Mouse (Mus musculus) midbrain, embryonic 10.5 days (tissue): ENCODE measurements around the gene Zfp507. TPM values are rescaled to one million over a fixed set of nuclear protein-coding genes. Genes with fewer than 3 reads are reported as not detected.
A peak's percentile ranks its signal among the peaks of the same experiment; 100 is the strongest.

Experiments used
- DNase-seq: peaks from one replicate; pipeline ENCODE4 v3.0.0-alpha.2; 2017; ENCODE audit warnings: low spot score
- H3K27ac ChIP-seq: fragments of 300-500 bp; sonication (generic); replicated peaks from 2 replicates; pipeline ENCODE4 v1.5.1; 2016; ENCODE audit warnings: mild to moderate bottlenecking
- H3K27me3 ChIP-seq: fragments of 300-500 bp; sonication (generic); 2 replicates; pipeline ENCODE4 v1.6.1; 2016; ENCODE audit warnings: low read depth, mild to moderate bottlenecking; ENCODE audit not compliant: poor library complexity, severe bottlenecking
- H3K36me3 ChIP-seq: fragments of 300-500 bp; sonication (generic); 2 replicates; pipeline ENCODE4 v1.6.1; 2016; ENCODE audit warnings: mild to moderate bottlenecking, moderate library complexity
- H3K4me1 ChIP-seq: fragments of 300-500 bp; sonication (generic); 2 replicates; pipeline ENCODE4 v1.6.1; 2016
- H3K4me3 ChIP-seq: fragments of 300-500 bp; sonication (generic); 2 replicates; pipeline ENCODE4 v1.5.1; 2016; ENCODE audit warnings: mild to moderate bottlenecking, moderate library complexity
- H3K9me3 ChIP-seq: fragments of 300-500 bp; sonication (generic); replicated peaks from 2 replicates; pipeline ENCODE4 v1.6.1; 2016; ENCODE audit warnings: mild to moderate bottlenecking
- WGBS: fragments of 180-500 bp; shearing (Covaris S2); methylation state at CpG from one replicate; pipeline ENCODE4 v1.1.7; 2016; 5-methylcytosine and 5-hydroxymethylcytosine counted together
- polyA plus RNA-seq: library from polyadenylated mRNA; unstranded; fragments of >200 nt; fragmentation: Nextera tagmentation; extraction: Ambion mirVana; gene quantifications from 2 replicates; pipeline ENCODE4 v1.2.1, GENCODE M21; 2016

Gene Zfp507
- polyA plus RNA-seq = 16.8 and 18.5 TPM in 2 replicates

GRCm38 (mm10) chr7:35802906-35803595 lies at the start of gene Zfp507:
TSS of gene Zfp507 (minus strand) at chr7:35803003.
- peaks cover 18% of the 10 kb centered on the region for H3K4me1 ChIP-seq
- no peaks in the 10 kb centered on the region for H3K9me3 ChIP-seq
- peak; percentile 93 for DNase-seq
- 22% methylated on average over 26 of the region's 26 CpGs for WGBS
- peak within 1 kb of the TSS; percentile 99 for H3K27ac ChIP-seq
- H3K36me3 ChIP-seq = peaks cover 33% of the 10 kb centered on the region
- H3K27me3 ChIP-seq = no peaks in the 10 kb centered on the region
- peak within 1 kb of the TSS; percentile 98 for H3K4me3 ChIP-seq

DNA sequence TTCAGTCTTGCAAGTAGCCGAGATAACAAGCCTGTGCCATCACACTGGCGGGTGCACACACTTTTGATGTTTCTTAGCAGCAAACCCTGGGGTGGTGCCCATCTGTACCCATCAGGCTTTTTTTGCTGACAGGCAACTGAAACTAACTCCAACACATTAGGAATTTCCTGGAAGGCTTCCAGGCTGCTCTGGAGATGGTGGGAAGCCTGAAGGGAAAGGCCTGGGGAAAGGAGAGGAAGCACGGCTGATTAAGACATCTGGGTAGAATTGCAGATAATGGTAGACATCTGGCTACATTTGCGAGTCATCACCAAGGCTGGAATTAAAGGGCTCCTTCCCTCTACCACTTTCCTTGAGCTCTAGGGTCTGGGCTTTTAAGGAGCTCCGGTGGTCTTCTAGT lies 47.6 kb upstream of the Zfp507 start:
- Histone ChIP-seq H3K9me3 (no peaks in the 10 kb centered on the region), H3K4me1 (no peaks in the 10 kb centered on the region), H3K27me3 (no peaks in the 10 kb centered on the region), H3K27ac (no peak overlapping the region), H3K36me3 (no peaks in the 10 kb centered on the region), H3K4me3 (no peak overlapping the region)
- DNase-seq = no peak
- 85% methylated on average over 5 of the region's 5 CpGs for WGBS

GRCm38 (mm10) chr7:35848526-35848925 lies 45.7 kb upstream of the Zfp507 start:
- Histone ChIP-seq H3K4me1 (no peaks in the 10 kb centered on the region), H3K9me3 (no peaks in the 10 kb centered on the region), H3K27ac (no peak overlapping the region), H3K27me3 (no peaks in the 10 kb centered on the region), H3K36me3 (no peaks in the 10 kb centered on the region), H3K4me3 (no peak overlapping the region)
- DNase-seq = no peak
- 67% methylated on average over 14 of the region's 14 CpGs for WGBS

- no peak for DNase-seq
- Histone ChIP-seq H3K36me3 (no peaks in the 10 kb centered on the region), H3K27me3 (no peaks in the 10 kb centered on the region), H3K27ac (no peak overlapping the region), H3K4me1 (no peaks in the 10 kb centered on the region), H3K4me3 (no peak overlapping the region), H3K9me3 (no peaks in the 10 kb centered on the region)
- WGBS = 85% methylated on average over 4 of the region's 4 CpGs
Measured at GRCm38 (mm10) chr7:35840504-35840903, 37.7 kb upstream of the Zfp507 start.

GRCm38 (mm10) chr7:35836851-35837250 lies 34.0 kb upstream of the Zfp507 start:
- Histone ChIP-seq H3K27me3 (no peaks in the 10 kb centered on the region), H3K9me3 (no peaks in the 10 kb centered on the region), H3K36me3 (no peaks in the 10 kb centered on the region), H3K4me3 (no peak overlapping the region), H3K27ac (no peak overlapping the region), H3K4me1 (no peaks in the 10 kb centered on the region)
- no peak for DNase-seq
- WGBS = 87% methylated on average over 19 of the region's 19 CpGs

GRCm38 (mm10) chr7:35836415-35836814 lies 33.6 kb upstream of the Zfp507 start:
- H3K36me3 ChIP-seq = no peaks in the 10 kb centered on the region
- no peaks in the 10 kb centered on the region for H3K27me3 ChIP-seq
- WGBS = 80% methylated on average over 3 of the region's 3 CpGs
- H3K4me1 ChIP-seq = no peaks in the 10 kb centered on the region
- no peaks in the 10 kb centered on the region for H3K9me3 ChIP-seq
- no peak overlapping the region for H3K27ac ChIP-seq
- no peak for DNase-seq
- H3K4me3 ChIP-seq = no peak overlapping the region

- no peak for DNase-seq
- WGBS = 88% methylated on average over 7 of the region's 7 CpGs
- Histone ChIP-seq H3K4me1 (peaks cover 5% of the 10 kb centered on the region), H3K4me3 (no peak overlapping the region), H3K27ac (no peak overlapping the region), H3K27me3 (no peaks in the 10 kb centered on the region), H3K9me3 (no peaks in the 10 kb centered on the region), H3K36me3 (no peaks in the 10 kb centered on the region)
Measured at GRCm38 (mm10) chr7:35830119-35830518, 27.3 kb upstream of the Zfp507 start.

DNA sequence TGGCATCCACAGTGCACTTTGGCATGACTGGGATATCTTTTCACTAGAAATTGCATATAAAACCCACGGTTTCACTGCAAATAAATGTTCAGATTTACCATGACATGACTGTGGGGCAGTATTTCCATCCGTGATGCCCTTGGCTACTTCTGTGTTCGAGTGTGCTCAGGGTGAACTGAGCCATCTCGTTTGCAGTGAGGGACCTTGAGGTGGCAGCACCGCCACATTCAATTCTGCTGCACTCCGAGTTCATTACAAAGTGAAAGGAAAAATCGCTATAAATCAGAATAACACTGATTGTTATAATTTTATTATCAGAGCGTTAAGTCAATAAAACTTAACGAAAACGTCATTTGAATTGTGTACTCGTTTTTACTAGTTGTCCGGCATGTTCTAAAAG lies 21.1 kb upstream of the Zfp507 start:
- H3K9me3 ChIP-seq = no peaks in the 10 kb centered on the region
- 89% methylated on average over 12 of the region's 12 CpGs for WGBS

GRCm38 (mm10) chr7:35822320-35822719 lies 19.5 kb upstream of the Zfp507 start:
- DNase-seq = no peak

More for the DNA sequence above, 21.1 kb upstream of the Zfp507 start:
- no peaks in the 10 kb centered on the region for H3K36me3 ChIP-seq
- no peak overlapping the region for H3K4me3 ChIP-seq
- no peak for DNase-seq
- no peak overlapping the region for H3K27ac ChIP-seq
- no peaks in the 10 kb centered on the region for H3K27me3 ChIP-seq
- H3K4me1 ChIP-seq = peaks cover 5% of the 10 kb centered on the region

DNA sequence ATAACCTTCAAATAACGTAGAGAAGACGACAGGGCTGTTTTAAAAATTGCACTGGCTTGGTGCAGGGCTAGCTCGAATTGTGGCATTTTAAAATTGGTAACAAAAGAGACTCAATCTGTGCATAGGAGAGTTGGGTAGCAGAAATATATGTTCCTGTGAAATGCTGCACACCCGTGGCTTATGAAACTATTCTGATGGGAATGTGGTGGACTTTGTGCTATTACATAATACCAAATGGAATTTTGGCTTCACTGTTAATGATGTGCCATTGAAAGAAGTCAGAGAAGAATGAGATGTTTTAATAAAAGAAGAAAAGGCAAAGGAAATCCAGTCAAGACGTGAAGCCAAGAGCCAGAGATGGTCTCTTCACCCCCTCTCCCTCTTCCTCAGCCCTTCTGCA lies 18.6 kb upstream of the Zfp507 start:
- Histone ChIP-seq H3K27me3 (no peaks in the 10 kb centered on the region), H3K4me1 (no peaks in the 10 kb centered on the region), H3K27ac (no peak overlapping the region), H3K9me3 (no peaks in the 10 kb centered on the region), H3K4me3 (no peak overlapping the region), H3K36me3 (no peaks in the 10 kb centered on the region)
- WGBS = 88% methylated on average over 5 of the region's 5 CpGs
- DNase-seq = no peak

More at GRCm38 (mm10) chr7:35822320-35822719, 19.5 kb upstream of the Zfp507 start:
- H3K27me3 ChIP-seq = no peaks in the 10 kb centered on the region
- H3K4me1 ChIP-seq = no peaks in the 10 kb centered on the region
- H3K36me3 ChIP-seq = no peaks in the 10 kb centered on the region
- no peak overlapping the region for H3K27ac ChIP-seq
- 85% methylated on average over 17 of the region's 17 CpGs for WGBS
- H3K4me3 ChIP-seq = no peak overlapping the region
- no peaks in the 10 kb centered on the region for H3K9me3 ChIP-seq

- no peaks in the 10 kb centered on the region for H3K36me3 ChIP-seq
- H3K9me3 ChIP-seq = no peaks in the 10 kb centered on the region
- H3K4me1 ChIP-seq = no peaks in the 10 kb centered on the region
- H3K27ac ChIP-seq = no peak overlapping the region
- H3K4me3 ChIP-seq = no peak overlapping the region
- no peaks in the 10 kb centered on the region for H3K27me3 ChIP-seq
- 86% methylated on average over 4 of the region's 4 CpGs for WGBS
- no peak for DNase-seq
Measured at GRCm38 (mm10) chr7:35819486-35819885, 16.7 kb upstream of the Zfp507 start.

DNA sequence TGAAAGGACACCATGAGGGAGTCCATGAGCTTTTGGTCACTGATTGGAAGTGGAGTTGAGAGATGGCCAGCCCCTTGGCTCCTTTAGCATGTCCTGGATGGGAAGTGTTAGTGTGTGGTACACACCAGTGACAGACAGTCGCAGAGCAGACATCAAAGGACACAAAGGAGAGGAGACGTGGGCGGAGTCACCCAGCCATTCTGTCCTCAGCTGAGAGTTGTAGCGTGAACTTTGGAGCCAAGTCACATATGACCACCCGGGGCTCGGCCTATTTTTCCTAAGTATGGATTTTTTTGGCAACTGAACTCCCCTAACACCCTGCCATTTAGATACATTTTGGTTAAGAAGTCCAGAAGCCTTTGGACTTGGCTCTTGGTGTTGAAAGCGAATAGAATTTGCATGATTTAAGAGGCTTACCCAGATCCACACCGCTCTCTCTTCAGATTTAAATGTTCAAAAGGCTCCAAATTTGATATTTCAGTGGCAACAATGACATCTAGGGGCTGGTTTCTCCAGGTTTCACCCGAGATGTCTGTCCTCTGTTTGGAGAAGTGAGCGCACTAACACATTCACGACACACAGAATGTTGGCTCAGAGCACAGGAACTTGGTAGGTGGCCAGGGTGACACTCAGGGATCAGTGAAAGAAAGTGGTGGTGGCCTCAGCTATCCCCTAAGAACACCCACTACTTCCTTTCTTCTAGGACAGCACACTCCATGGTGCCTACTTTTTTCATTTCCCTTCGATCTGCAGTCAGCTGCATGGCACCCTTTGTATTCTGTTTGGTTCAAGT lies 12.2 kb upstream of the Zfp507 start:
- no peak for DNase-seq
- WGBS = 81% methylated on average over 12 of the region's 12 CpGs
- no peak overlapping the region for H3K27ac ChIP-seq
- H3K27me3 ChIP-seq = no peaks in the 10 kb centered on the region
- no peaks in the 10 kb centered on the region for H3K9me3 ChIP-seq
- H3K36me3 ChIP-seq = no peaks in the 10 kb centered on the region
- no peak overlapping the region for H3K4me3 ChIP-seq
- H3K4me1 ChIP-seq = no peaks in the 10 kb centered on the region

- no peaks in the 10 kb centered on the region for H3K27me3 ChIP-seq
- H3K4me1 ChIP-seq = no peaks in the 10 kb centered on the region
Measured at GRCm38 (mm10) chr7:35813306-35813705, 10.5 kb upstream of the Zfp507 start.

More at GRCm38 (mm10) chr7:35813306-35813705, 10.5 kb upstream of the Zfp507 start:
- Histone ChIP-seq H3K4me3 (no peak overlapping the region), H3K27ac (no peak overlapping the region), H3K9me3 (no peaks in the 10 kb centered on the region), H3K36me3 (no peaks in the 10 kb centered on the region)
- no peak for DNase-seq
- 86% methylated on average over 11 of the region's 11 CpGs for WGBS
